ENCODE assay signal across 19 mouse cellular contexts in the genomic region with DNA sequence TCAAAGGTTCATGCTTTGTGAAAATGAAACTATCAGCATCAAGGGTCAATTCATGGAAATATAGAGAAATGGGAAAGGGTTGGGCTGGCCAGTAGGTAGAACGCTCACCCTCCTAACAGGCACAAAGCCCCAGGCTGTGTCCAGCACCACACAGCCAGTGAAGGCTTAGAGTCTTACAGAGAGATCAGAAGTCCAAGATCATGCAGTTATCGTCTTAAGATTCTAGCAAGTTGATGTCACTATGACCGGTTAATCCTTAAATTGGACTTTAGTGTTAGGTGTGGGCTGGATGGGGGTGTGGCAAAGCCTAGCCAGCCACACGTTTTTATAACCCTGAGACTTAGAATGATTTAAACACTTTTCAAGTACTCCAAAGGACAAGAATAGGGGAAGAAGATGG. TPM values are rescaled to one million over a fixed set of nuclear protein-coding genes. Genes with fewer than 3 reads are reported as not detected.
DNase-seq lines count a peak whose midpoint lies in the region; ATAC-seq and TF ChIP-seq lines count a peak whose summit lies in the region.
"Had no signal": no experiment of that assay in that cellular context is flagged by ENCODE, and none has a peak within 500 bp of the region (broad histone marks: within the 10 kb centered on the region; RNA-seq: fewer than 3 reads in every experiment).

No protein-coding gene starts in this region.

- no peak overlapping the region for H3K4me3 ChIP-seq in kidney, embryonic 16.5 days (ENCODE audit: low read length)
- no peak overlapping the region for H3K4me3 ChIP-seq in intestine, postnatal 0 days (ENCODE audit: low read depth, low read length)
- H3K4me3 ChIP-seq in forebrain, embryonic 14.5 days (ENCODE audit: low read depth, low read length): no peak overlapping the region
- H3K4me3 ChIP-seq in hindbrain, embryonic 10.5 days: no peak overlapping the region
- H3K4me3 ChIP-seq: embryonic facial prominence, embryonic 10.5 days; forebrain, embryonic 13.5 days; heart, embryonic 10.5 days had no signal

- no peaks in the 10 kb centered on the region for H3K27me3 ChIP-seq in kidney, embryonic 16.5 days (ENCODE audit: insufficient read depth, low read length)
- no peaks in the 10 kb centered on the region for H3K27me3 ChIP-seq in intestine, postnatal 0 days (replicated peaks; ENCODE audit: control insufficient read depth, insufficient read depth, low read length)
- no peaks in the 10 kb centered on the region for H3K27me3 ChIP-seq in forebrain, embryonic 14.5 days (replicated peaks; ENCODE audit: control insufficient read depth, insufficient read depth, low read length)
- H3K27me3 ChIP-seq in hindbrain, embryonic 10.5 days (ENCODE audit: insufficient read depth, poor library complexity, severe bottlenecking): no peaks in the 10 kb centered on the region
- H3K27me3 ChIP-seq: forebrain, embryonic 13.5 days had no signal

- H3K36me3 ChIP-seq in kidney, embryonic 16.5 days (ENCODE audit: insufficient read depth, low read length): no peaks in the 10 kb centered on the region
- H3K36me3 ChIP-seq in intestine, postnatal 0 days (ENCODE audit: control insufficient read depth, insufficient read depth): no peaks in the 10 kb centered on the region
- H3K36me3 ChIP-seq in forebrain, embryonic 14.5 days (ENCODE audit: control insufficient read depth, insufficient read depth, low read length): no peaks in the 10 kb centered on the region
- H3K36me3 ChIP-seq in hindbrain, embryonic 10.5 days: no peaks in the 10 kb centered on the region
- H3K36me3 ChIP-seq: embryonic facial prominence, embryonic 10.5 days; G1E; heart, embryonic 10.5 days had no signal

- no peak overlapping the region for H3K27ac ChIP-seq in kidney, embryonic 16.5 days (ENCODE audit: low read length)
- H3K27ac ChIP-seq in intestine, postnatal 0 days (ENCODE audit: low read depth, low read length): no peak overlapping the region
- H3K27ac ChIP-seq in forebrain, embryonic 14.5 days (ENCODE audit: low read depth, low read length): no peak overlapping the region
- H3K27ac ChIP-seq in hindbrain, embryonic 10.5 days: no peak overlapping the region
- H3K27ac ChIP-seq: embryonic facial prominence, embryonic 10.5 days; forebrain, embryonic 13.5 days; heart, embryonic 10.5 days; hindbrain, embryonic 14.5 days had no signal

- H3K9ac ChIP-seq in kidney, embryonic 16.5 days (replicated peaks; ENCODE audit: low read length): no peak overlapping the region
- H3K9ac ChIP-seq in intestine, postnatal 0 days (ENCODE audit: low read depth, low read length): no peak overlapping the region
- no peak overlapping the region for H3K9ac ChIP-seq in forebrain, embryonic 14.5 days (ENCODE audit: low read length)
- H3K9ac ChIP-seq: forebrain, embryonic 13.5 days; hindbrain, embryonic 14.5 days had no signal

- no peaks in the 10 kb centered on the region for H3K9me3 ChIP-seq in kidney, embryonic 16.5 days (ENCODE audit: low read length)
- no peaks in the 10 kb centered on the region for H3K9me3 ChIP-seq in intestine, postnatal 0 days (ENCODE audit: control insufficient read depth)
- H3K9me3 ChIP-seq in forebrain, embryonic 14.5 days (replicated peaks; ENCODE audit: control insufficient read depth, low read length): no peaks in the 10 kb centered on the region
- H3K9me3 ChIP-seq in hindbrain, embryonic 10.5 days: no peaks in the 10 kb centered on the region
- H3K9me3 ChIP-seq: embryonic facial prominence, embryonic 10.5 days; forebrain, embryonic 13.5 days; G1E; heart, embryonic 10.5 days had no signal

- DNase-seq in kidney, adult 8-10 months: peak; percentile 9 to 17
- peak; percentile 4 for DNase-seq in retina, postnatal 1 day
- DNase-seq in retina, embryonic 14.5 days (ENCODE audit: low spot score): no peak
- DNase-seq in forebrain, embryonic 14.5 days (ENCODE audit: low spot score): no peak
- no peak for DNase-seq in hindbrain, embryonic 10.5 days (ENCODE audit: low spot score)
- DNase-seq: adrenal gland, adult 8-10 months; adrenal gland, postnatal 36 days; cerebellum, adult 2 months; cerebellum, postnatal 10 days; heart, adult 18-20 months; heart, postnatal 10 days; heart, postnatal 4 days had no signal

- WGBS in kidney, embryonic 16.5 days: 37% methylated on average over 4 of the region's 4 CpGs
- 31% methylated on average over 4 of the region's 4 CpGs for WGBS in intestine, postnatal 0 days
- 61% methylated on average over 4 of the region's 4 CpGs for WGBS in forebrain, embryonic 14.5 days
- WGBS in hindbrain, embryonic 10.5 days: 74% methylated on average over 4 of the region's 4 CpGs

- TF ChIP-seq CTCF in intestine, postnatal 0 days (IDR thresholded peaks at IDR 0.05; ENCODE audit: low read depth): no peak

- H3K4me2 ChIP-seq in kidney, embryonic 16.5 days (replicated peaks; ENCODE audit: low read depth, low read length): no peak overlapping the region
- peak overlapping the region; percentile 54 for H3K4me2 ChIP-seq in intestine, postnatal 0 days (replicated peaks; ENCODE audit: low read depth)
- no peak overlapping the region for H3K4me2 ChIP-seq in forebrain, embryonic 14.5 days (ENCODE audit: low read length)
- H3K4me2 ChIP-seq: forebrain, embryonic 13.5 days; hindbrain, embryonic 14.5 days had no signal

- no peaks in the 10 kb centered on the region for H3K4me1 ChIP-seq in kidney, embryonic 16.5 days (ENCODE audit: insufficient read depth, low read length)
- H3K4me1 ChIP-seq in intestine, postnatal 0 days (replicated peaks; ENCODE audit: control insufficient read depth, insufficient read depth, low read length): no peaks in the 10 kb centered on the region
- H3K4me1 ChIP-seq in forebrain, embryonic 14.5 days (ENCODE audit: control insufficient read depth, insufficient read depth, low read length): no peaks in the 10 kb centered on the region
- H3K4me1 ChIP-seq in hindbrain, embryonic 10.5 days (replicated peaks): no peaks in the 10 kb centered on the region
- H3K4me1 ChIP-seq: embryonic facial prominence, embryonic 10.5 days; heart, embryonic 10.5 days had no signal

- no peak for ATAC-seq in kidney, embryonic 16.5 days (ENCODE audit: low FRiP score, low TSS enrichment)
- ATAC-seq in intestine, postnatal 0 days: peak; percentile 80
- no peak for ATAC-seq in forebrain, embryonic 14.5 days
- ATAC-seq: forebrain, embryonic 13.5 days had no signal

RNA-seq across cellular contexts. Expression of a gene that starts 58.6 kb away (rescaled TPM):
- 55.5 and 58.2 TPM in 2 replicates for polyA plus RNA-seq in kidney, embryonic 16.5 days (2015; fragmentation: Nextera tagmentation; extraction: Ambion mirVana)
- 14.7 and 19.7 TPM in 2 replicates for polyA plus RNA-seq in intestine, postnatal 0 days (2015; fragmentation: Nextera tagmentation; extraction: Ambion mirVana)
- polyA plus RNA-seq in forebrain, embryonic 14.5 days (2014; fragmentation: Nextera tagmentation; extraction: Ambion mirVana): 5.2 and 5.5 TPM in 2 replicates
- polyA plus RNA-seq in hindbrain, embryonic 10.5 days (2016; fragmentation: Nextera tagmentation; extraction: Ambion mirVana): 10.1 and 15.3 TPM in 2 replicates
- polyA plus RNA-seq: G1E had no signal

Comparison
In these comparisons a context has a peak if more than half of its experiments do, and no peak if none do; other contexts are left out.
1. DNase-seq: peak in kidney, adult 8-10 months (2 of 2) and retina, postnatal 1 day (single experiment); none in retina, embryonic 14.5 days (single experiment), forebrain, embryonic 14.5 days (single experiment) and hindbrain, embryonic 10.5 days (single experiment).